Mouse (Mus musculus): ENCODE results near the gene Ppp4r3b.
A peak's percentile ranks its signal among the peaks of the same experiment; 100 is the strongest.

The Ppp4r3b gene

DNA sequence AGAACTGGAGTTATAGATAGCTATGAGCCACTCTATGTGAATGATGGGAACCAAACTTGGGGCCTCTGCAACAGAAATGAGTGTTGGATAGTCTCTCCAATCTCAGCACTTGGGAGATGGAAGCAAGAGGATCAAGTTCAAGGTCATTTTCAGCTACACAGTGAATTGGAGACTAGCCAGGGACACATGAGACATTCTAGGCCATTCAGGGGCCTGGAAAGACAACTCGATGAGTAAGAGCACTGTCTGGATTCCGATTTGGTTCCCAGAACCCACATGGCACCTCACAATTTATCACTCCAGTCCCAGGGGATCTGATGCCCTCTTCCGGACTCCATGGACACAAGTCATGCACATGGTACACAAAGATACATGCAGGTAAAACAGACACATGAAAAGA is 65.9 kb downstream of the Ppp4r3b start:
- no peak for DNase-seq

DNA sequence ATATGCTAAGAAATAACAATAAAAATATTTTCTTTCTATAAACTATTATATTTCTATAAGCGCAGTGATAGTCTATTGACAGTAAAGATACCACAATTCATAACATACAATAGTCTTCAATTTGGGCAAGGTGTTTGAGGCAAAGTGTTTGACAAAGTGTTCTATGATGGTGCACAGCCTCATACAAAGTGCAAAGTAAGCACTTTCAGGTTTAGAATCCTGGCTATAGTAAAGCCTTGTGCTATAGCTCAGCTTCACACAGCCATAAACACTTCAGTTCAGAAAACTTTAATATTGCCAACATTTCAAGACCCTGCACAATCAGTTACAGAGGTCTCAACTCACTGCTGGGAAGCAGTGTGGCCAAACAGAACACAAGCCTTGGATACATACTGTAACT is 66.7 kb downstream of the Ppp4r3b start:
- no peak for DNase-seq

DNA sequence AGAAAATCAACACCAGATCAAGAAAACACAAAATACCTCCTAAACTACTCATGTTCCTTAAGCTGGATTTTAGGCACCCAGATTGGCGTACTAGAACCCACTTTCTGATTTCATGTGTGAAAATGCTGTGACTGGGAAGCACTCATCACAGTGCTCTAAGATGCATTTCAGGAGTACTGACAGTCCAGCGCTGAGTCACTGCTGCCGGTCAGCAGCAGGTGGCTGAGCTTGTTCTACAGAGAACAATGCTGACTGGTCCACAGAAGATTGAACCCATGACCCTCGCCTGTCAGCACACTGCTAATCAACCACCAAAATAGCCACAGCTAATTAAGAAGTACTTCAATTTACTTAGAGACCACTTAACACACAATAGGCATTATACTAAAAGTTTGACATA is 69.3 kb downstream of the Ppp4r3b start:
- DNase-seq = no peak

DNA sequence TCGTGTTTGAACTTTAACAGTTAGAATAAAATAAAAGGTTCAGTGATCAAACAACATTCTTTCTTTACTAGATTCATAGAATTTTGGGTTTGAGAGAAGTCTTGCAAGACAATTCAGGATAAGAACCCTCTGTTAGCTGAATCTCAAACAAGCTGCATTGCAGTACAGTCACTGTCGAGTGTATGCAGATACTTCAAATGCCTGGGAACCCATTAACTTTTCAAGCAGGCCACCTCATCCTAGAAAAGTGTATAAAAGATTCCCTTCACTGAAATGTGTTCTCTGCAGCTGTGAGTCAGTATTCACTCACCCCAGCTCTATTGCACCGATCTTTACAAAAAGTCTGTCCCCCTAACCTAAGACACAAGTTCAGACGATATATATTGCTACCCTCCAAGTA is 73.3 kb downstream of the Ppp4r3b start:
- no peak for DNase-seq

DNA sequence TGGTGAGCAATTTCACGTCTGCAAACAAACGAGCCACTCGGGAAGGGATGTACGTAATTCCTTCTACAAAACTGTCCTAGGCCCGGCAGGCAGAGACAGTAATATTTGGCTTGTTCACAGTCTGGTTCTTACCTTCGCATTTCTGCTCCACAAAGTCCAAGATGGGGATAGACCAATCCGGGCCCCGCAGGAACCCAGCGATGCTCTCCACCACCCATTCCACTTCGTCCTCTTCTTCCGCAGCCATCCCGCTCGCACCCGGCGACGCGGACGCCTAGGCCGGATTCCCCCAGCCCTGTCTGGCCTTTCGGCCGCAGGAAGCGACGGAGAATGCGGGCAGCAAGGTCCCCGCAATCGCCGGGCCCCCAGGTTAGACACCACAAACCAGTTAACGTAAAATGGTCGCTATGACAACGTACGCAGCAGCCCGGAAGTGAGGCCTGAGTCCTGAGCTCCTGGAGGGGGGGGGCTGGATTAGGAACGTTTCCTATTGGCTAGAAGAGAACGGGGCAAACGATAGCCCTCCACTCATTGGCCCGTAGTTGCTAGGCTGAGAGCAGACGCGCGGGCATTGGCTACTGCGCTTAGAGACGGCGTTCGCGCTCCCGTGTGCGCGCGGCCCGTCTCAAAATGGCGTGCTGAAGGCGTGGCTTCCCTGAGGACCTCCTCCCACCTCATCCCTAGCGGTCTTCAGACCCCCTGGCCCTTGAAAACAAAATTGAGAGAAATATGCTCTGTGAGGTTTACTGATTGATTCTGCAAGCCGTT is 74.4 kb downstream of the Ppp4r3b start, which contains the start of gene Cfap36:
TSS of gene Cfap36 (minus strand) at position 527 of the 768 bp plus-strand sequence.
- DNase-seq = peak; percentile 80

DNA sequence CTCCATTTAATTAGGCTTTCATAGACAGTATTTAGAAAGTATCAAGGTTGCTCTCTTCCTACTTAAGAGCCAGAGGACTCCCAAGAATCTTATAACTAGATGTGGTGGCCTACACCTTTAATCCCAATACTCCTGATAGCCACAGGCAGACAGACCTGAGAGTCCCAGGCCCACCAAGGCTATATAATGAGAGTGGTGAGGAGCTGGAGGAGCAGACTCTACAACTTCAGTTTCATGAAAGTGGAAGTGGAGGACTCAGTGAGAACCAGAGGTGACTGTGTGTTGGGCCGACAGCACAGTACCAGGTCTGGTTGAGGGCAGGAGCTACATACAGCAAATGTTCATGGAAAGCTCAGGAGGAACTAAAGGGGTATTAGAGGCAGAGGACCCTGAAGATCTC is 75.0 kb downstream of the Ppp4r3b start:
- no peak for DNase-seq

DNA sequence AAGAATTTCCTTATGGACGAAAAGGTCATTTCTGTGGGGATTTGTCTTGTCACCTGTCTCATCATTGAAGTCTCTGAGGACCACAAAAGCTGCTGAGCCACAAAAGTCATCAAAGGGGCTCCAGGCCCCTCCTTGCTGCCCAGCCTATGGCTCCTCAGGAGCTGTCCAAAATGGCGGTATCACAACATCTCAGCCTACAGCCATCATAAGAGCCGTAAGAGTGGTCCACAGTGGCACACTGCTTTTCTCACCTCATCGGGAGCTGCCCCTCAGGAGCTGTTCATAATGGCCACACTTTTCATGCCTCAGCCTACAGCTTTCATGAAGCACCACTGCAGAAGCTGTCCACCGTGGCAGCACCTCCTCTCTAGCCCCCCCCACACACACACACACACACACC is 75.7 kb downstream of the Ppp4r3b start:
- no peak for DNase-seq

DNA sequence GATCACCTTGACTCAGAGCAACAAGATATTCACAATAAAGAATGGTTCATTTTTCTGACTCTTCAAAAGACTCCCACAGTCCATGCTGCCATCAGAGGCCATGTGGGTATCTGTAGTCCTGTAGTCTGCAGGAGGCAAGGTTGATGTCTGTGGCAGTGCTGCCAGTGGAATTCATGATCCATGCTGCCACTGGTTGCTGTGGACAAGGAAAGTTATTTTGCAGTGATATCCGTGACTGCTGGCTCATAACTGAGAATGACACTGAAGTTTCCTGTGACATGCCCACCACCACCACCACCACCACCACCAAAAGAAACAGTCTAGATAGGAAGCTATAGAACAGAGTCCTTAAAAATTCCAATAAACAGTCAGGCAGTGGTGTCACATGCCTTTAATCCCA is 82.0 kb downstream of the Ppp4r3b start:
- DNase-seq = no peak

DNA sequence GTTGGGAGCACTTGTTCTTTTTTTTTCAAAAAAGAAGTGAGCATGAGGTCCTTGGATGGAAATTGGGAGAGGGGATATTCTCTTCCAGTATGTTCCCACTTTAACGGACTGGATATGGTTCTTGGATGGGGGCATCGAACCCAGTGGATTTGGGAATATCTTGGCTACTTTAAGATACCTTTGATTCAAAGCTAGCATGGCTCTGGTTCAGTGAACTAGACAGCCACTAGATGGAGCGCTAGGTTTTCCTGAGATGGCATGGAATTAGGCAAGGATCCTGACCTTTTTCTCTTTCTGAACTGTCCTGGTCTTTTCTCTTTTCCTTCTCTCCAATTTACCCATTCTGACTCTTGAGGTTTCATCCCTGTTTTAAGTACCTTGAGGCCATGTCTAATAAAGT is 95.1 kb downstream of the Ppp4r3b start:
- peak in 1 of 2 experiments; percentile 12 for DNase-seq
